Mouse (Mus musculus) adipocyte (in vitro differentiated cells): ENCODE measurements around the gene Fam227b.

Source experiments
- DNase-seq: peaks from one replicate; pipeline ENCODE4 v3.0.0-alpha.2; 2016; ENCODE audit warnings: low spot score

Fam227b gene

DNA sequence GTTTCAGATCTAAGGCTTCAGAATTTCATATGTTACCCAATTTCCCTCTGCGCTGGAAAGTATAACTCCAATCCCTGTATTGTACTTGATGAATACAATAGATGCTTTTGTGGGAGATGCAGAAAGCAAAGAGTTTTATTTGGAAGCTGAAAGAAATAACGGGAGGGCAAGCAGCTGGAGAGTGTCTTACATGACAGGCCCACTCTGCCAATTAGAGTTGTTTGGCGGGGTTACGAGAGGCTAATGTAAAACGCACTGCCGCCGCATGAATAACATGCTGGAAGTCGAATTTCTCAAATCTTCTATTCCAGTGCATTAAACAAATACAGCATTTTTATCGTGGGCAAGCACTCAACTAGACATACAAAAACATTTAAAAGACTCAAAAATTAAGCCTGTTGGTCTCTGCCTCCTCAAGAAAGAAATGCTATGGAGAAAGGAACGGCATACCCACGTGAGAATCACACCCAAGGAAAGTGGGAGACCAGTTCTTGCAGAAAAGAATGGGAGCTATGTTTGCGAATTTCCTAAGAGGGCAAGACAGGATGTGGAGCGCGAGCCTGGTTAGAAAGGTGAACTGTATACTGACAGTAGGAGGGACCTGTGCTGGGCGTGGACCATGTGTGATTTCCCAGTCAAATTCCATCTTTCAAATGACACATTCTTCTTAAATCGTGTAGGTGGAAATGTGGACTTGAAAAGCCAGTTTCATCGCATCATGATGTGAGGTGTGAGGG, 90.6 kb downstream of the Fam227b start:
- DNase-seq = no peak

- DNase-seq = peak; percentile 94
Observed at GRCm38 (mm10) chr2:126060595-126060994, 91.2 kb downstream of the Fam227b start.

GRCm38 (mm10) chr2:126053657-126054056, 98.1 kb downstream of the Fam227b start:
- DNase-seq = no peak

DNA sequence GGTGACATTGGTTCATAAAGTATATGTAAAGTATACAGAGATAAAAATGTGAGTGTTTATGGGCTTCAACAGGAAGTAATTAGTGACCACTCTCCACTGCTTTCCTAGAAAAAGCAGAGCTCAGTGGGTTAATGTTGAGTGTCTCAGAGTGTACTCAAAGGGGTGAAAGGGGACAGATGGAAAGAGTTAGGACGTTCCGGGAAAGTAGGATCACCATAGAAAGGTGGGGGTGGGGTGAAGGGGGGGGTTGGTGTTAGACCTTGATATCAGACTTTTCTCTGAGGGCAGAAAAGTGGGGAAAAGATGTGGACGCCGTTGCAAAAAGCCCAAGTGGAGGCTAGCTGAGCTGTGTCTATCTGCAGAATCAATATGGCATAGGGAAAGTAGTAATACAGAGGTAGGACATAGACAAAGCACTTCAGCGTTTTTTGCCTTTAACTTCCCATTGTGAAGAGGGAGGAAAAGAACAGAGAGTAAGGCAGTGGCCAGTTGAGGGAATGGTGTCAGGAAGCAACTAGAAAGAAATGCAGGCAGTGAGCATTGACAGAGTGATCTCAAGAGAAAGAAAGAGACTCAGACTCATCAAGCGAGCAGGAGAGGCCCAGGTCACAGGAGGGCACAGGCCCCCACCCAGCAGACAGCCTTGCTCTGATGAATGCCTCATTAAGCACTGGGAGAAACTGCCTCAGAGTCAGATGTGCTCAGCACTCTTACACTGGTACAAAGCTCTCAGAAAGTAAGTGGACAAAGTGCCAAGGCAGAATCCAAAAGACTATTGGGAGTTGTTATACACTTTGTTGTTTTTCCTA, 98.9 kb downstream of the Fam227b start:
- no peak for DNase-seq

GRCm38 (mm10) chr2:126045621-126046020, 106.2 kb downstream of the Fam227b start:
- no peak for DNase-seq

DNA sequence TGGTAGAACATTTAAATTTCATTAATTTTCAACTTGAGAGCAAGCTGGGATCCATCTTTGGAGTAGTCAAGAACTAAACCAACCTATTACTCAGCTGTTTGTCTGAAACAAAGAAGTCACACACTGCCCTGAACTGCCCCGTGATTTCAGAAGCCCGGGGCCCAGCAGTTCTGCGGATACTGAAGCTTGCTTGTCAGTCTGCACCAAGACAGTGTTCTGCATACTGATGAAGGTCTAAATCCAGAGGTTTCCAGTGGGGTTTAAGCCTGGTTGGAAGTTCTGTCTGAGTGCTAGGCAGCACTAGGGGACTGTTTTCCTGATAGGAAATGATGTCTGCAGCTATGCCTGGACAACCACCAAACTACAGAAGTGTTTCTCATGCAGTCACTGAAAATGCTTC, 109.1 kb downstream of the Fam227b start:
- DNase-seq = peak; percentile 38

DNA sequence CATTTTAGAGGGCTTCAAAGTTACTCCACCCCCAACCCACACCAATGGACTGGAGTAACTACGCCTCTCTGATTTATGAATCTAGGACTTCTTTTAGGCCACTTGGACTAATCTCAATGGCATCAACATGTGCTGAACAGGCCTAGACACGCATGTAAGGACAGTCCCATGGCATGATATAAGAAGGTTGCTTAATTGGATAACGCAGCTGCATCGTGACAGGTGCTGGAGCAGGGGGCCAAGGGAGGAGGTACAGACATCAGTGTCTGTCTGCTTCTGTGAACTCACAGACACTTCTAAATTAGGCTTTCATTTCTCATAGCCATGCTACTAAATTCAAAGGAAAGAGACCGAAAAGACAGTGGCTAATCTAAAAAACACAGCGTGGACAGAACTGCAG, 110.6 kb downstream of the Fam227b start:
- no peak for DNase-seq

GRCm38 (mm10) chr2:126040651-126041050, 111.2 kb downstream of the Fam227b start:
- peak; percentile 48 for DNase-seq

GRCm38 (mm10) chr2:126039414-126039891, 112.4 kb downstream of the Fam227b start:
- DNase-seq = peak; percentile 95

GRCm38 (mm10) chr2:126038221-126039000, 113.4 kb downstream of the Fam227b start:
- DNase-seq = peak; percentile 54

DNA sequence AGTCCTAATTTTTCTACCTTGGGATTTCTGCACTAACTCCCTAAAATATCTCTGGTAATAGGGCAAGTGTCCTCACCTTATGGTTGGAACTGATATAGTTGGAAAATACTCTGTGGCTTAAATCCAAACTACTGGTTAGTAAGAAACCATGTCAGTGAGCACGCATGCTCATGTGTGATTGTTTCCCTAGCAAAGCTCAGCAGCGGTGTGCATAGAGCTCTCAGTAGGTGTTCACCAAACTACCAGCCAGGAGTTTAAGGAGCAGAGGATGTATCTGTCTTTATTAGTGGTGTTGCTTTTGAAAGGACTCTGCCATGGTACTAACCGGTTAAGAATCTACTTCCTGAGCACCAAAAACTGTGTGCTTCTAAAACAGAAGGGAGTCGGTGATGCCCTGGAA, 115.7 kb downstream of the Fam227b start:
- DNase-seq = peak; percentile 50

GRCm38 (mm10) chr2:126035013-126035770, 116.6 kb downstream of the Fam227b start:
- DNase-seq = peak; percentile 54

GRCm38 (mm10) chr2:126034379-126035005, 117.3 kb downstream of the Fam227b start, which contains the start of gene Fgf7:
Fgf7 (plus strand) TSS chr2:126034658.
- DNase-seq = peak; percentile 79

- peak; percentile 83 for DNase-seq
Observed at GRCm38 (mm10) chr2:126033114-126033972, 118.5 kb downstream of the Fam227b start.

DNA sequence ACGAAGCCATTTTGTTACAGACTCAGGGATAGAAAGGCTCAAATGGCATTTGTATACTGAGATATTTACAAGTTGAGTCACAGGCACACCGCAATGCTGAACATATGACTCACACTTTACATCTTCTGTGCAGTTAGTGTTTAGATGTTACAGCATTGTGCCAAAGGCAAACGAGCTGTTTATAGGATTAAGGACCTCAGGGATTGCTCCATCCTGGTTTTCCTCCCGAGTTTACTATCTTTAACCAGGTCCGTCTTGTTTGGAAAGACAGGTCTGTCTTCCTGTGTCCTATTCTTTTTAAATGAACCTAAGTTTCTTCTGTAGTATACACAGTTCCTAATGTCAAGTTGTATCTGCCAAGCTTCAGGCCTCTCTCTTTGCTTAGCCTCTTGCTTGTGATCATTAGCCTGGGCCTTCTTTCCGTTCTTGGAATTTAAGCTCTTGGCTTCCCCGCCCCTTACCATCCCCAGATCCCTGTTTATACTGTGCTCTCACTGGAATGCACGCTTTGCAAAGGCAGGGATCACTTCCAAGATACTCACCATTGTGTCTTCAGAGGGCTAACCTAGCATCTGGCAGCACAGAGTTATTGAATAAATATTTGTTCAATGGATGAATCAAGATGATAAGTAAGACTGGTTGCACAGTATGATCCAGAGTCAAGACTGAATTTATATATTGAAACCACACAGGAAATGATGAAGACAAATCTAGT, 120.5 kb downstream of the Fam227b start:
- DNase-seq = peak; percentile 48

- DNase-seq = no peak
Observed at GRCm38 (mm10) chr2:126015763-126016473, 135.9 kb downstream of the Fam227b start.

DNA sequence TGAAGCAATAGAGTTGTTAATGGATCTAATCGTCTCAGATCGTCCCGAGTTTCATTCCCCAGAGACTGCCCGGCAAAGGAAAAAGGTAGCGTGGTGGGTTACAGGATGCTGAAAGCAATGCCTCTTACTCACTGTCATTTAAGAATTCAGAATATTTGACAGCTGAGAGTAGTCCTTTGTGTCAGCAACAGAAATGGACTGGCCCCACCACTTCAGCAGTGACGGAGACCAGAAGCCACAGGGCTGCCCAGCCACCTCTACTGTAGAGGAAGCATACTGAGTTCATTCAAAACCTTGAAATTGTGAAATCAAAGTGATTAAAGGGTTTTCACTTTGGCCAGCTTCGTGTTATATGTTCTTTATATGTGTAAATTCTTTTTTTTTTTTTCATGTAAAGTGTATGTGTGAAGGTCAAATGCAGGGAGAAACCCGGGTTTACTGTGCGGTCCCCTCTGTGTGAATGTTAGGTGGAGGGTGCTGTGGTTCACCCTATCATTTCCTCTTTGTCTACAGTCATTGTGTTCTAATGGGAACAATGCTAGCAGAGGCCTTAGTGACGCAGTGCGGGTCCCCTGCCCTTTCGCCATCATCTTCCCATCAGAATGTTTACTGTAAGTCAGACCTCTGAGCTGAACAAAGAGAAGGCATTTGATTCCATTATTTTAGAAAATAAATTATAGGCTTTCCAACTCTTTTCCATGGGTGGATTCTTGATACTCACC, 136.7 kb downstream of the Fam227b start:
- DNase-seq = no peak

DNA sequence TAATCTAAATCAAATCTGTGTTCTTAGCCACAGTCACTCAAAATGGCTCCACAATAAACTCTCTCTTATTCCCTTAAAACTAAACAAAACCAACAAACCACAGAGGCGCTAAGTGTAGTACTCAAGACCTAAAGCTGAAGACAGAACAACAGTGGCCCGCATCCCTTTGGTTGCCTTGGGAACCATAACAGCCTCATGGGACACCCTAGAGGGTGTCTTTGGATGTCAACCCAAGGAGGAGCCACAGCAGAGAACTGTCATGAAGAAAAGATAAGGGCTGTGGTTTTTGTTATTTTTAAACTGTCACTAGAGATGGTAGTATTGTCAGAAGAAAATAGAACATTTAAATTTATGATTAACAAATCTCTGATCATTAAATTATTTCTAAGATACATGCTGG, 145.1 kb downstream of the Fam227b start:
- no peak for DNase-seq
